Mouse (Mus musculus) lung, adult 18-20 months (tissue): Measurements from ENCODE around the gene Abcb8.

ENCODE experiments used
- DNase-seq, 2 experiments: peaks; one replicate each; pipeline ENCODE4 v3.0.0; 2022; ENCODE audit warnings: mixed read lengths in 2 of 2

Gene Abcb8

DNA sequence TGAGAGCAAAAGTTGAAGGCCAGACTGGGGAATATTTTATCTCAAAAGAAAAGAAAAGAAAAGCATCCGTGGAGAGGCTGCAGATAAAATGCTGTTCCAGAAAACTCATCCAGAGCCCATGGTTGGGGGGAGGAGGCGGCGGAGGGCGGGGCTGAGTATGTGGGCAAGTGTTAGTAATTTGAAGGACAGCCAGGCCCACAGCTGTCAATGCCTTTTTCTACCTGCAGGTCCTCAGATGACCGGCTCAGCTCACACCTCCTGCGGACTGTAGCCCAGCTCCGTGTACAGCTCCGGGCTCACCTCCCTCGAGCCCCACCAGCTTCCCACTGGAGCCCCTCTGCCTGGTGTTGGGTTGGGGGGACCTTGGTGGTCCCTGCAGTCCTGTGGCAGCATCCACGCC, 6.2 kb downstream of the Abcb8 start:
- DNase-seq: no peak

DNA sequence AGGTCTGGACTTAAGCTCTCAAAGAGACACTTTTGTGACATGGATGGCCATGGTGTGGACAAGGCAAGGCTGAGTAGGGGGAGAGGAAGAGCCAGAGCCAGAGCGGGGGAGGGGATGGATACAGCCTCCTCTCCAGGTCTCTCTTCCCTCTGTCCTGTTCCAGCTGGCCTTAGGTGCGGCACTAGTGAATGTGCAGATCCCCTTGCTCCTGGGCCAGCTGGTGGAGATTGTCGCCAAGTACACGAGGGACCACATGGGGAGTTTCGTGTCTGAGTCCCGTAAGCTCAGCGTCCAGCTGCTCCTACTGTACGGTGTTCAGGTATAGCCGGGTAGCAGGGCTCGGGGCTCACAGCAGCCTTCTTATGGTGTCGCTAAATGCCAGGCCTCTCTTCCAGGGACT, 6.9 kb downstream of the Abcb8 start:
- no peak for DNase-seq

DNA sequence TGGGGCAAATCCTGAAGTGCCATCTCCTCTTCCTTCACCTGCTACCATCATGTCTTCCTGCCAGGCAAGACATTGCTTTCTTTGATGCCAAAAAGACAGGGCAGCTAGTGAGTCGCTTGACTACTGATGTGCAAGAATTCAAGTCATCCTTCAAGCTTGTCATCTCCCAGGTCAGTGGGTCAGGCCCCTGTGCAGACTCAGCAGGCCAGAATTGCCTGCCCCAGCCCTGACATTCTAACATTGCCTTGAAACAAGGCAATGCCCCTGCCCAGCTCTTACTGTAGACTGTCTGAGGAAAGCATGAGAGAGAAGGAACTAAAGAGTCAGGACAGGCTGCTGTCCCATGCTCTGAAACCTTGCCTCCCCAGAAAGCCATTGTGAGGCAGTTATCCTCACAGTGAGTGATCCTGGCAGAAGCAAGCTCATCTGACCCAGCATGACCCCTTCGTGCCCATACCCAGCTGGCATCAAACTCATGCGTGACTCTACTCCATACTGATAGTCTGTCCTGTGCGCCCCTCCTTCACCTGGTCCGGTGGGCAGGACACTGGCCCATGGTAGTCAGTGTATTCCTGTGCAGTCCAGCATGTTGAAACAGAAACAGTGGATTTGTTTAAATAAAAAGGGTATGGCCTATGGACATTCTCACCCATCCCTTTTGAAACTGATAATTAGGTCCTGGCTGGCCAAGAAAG, 7.6 kb downstream of the Abcb8 start:
- no peak for DNase-seq

DNA sequence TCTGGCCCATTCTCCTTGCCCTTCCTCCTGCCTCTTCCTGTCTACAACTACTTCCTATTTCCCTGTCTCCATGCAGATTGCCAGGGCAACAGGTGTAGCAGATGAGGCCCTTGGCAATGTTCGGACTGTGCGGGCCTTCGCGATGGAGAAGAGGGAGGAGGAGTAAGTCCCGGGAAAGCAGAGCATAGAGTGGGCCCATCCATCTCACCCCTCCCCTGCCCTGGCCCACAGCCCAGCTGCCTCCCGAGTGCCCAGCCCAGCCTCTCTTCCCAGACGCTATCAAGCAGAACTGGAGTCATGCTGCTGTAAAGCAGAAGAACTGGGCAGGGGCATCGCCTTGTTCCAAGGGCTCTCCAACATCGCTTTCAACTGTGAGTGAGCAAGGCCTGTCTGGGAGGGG, 8.5 kb downstream of the Abcb8 start:
- DNase-seq: no peak

DNA sequence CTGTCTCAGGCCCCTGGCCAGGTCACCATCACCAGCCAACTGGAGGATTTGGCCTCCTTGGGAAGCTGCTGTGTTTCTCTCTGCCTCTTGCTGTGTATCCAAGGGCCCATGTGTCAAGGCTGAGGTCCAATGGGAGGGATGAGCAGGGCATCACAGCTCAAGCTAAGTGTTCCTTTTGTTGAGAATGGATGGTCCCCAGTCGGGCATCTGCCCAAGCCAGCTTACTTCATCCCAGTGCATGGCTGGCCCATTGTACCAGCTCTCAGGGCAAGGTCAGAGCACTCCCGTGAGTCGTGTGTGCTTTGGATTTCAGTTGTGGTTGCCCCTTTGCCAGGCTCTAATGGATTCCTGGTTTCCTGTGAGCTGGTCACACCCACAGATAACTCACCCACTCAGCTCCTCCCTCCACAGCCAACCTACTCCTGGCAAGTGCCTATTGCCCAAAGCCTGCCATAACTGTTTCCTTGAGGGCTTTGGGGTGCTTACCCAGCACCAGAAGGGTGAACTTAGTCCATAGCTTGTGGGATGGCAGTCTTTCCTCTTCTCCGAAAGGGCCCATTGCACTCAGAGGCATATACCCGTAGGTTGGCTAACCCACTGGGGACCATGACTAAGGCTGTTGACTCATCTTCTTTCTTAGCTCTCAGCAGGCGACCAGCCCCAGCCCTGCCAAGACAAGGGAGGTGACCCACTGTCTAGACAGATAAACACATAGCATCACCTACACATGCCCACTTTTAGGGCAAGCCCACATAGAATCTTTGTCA, 11.3 kb downstream of the Abcb8 start:
- DNase-seq: no peak

DNA sequence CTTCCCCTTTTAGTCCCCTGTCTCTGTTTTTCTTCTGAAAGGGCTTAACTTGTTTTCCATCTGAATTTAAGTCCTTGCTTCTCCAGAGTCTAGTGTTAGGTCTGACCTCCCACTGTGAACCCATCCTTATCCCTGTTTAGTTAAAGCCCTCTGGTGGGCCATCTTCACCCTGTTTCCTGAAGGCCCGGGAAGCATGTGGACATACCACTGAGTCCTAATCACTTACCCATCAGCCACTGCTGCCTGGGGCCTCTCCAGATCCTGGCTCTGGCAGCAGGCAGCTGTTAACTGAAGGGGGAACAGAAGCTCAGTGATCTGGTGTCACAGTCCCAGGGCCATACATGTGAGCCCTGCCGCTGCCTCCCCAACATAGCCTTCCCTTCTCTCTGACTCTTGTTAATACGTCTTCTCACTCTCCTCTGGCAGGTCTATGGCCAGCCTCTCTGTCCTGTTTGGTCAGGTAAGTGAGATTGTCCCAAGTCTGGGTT, 12.0 kb downstream of the Abcb8 start:
- DNase-seq: no peak

DNA sequence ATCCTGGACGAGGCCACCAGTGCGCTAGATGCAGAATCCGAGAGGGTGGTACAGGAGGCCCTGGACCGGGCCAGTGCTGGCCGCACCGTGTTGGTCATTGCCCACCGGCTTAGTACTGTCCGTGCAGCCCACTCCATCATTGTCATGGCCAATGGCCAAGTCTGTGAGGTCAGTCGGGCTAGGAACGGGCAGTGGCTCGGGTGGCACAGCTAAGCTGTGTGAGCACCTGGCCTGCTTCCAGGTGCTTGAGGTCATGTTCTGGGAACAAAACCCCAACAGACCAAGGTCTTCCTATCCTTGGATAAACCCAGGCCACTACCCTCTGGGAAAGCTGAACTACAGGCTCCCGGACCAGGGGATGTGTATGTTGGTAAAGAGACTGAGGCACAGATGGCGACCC, 15.2 kb downstream of the Abcb8 start:
- no peak for DNase-seq

DNA sequence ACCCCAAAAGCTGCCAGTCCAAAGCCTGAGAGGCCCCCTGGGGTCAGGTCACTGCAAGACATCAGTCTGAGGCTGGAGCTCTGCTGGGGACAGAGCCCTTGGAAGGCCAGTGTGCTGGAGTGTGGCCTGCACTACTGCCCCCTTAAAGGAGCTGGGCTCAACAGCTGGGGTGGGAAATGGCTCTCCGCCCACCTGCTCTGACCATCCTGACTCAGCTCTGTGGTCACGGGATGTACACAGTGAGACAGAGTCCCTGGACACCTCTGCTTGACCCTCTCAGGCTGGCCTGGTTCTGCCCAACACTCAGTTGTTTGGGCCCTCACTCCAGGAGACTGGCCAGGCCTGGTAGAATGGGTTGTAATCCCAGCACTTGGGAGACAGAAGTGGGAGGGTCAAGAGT, 16.0 kb downstream of the Abcb8 start:
- DNase-seq: no peak

DNA sequence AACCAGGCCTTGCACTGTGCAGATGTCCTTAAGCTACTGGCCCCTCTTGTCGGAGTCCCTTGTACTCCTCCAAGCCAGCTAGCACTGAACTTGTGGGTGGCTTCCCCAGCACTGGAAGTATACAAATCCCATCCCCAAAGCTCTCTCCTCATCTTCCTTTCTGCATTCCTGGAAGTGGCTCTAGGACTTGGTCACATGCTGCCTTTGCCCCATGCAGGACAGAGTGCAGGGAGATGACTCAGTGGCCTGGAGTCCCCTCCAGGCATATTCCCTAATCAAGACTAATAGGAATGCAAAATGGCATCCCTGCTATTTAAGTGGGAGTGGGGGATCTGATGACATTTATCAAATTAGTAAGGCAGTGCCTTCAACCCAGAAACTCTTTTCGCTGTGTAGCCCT, 18.6 kb downstream of the Abcb8 start:
- DNase-seq: no peak

DNA sequence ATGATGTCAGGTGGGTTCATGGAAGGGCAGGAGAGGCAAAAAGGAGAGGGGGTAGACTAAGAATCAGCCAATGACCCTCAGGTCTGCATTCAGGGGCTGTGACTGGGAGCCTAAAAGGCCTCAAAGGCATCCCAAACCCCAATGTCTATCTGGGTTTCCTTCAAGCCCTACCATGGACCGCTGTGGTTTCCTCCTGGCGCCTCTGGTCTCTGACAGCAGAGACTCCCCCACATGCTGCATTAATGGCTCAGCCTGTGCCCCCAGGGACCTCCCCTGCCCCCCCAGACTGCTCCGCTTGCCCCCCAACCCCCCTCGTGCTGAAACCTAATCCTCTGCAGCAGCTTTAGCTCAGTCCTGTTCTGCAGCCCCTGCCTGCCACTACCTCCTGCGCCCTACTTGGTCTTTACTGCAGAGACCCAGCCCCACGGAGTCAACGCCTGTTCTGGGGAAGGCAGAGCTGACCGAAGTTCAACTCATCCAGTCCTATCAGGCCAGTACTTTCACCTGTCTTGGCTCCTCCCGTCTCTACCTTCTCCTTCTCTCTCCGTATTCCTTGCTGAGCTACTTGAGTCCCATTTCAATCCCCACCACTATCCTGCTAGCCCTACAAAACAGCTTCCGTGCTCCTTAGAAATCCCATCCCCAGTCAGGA, 19.7 kb downstream of the Abcb8 start, which contains the start of gene Asic3:
Gene Asic3, plus strand, starts transcription at position 351 of the 652 bp plus-strand sequence.
- DNase-seq: no peak

DNA sequence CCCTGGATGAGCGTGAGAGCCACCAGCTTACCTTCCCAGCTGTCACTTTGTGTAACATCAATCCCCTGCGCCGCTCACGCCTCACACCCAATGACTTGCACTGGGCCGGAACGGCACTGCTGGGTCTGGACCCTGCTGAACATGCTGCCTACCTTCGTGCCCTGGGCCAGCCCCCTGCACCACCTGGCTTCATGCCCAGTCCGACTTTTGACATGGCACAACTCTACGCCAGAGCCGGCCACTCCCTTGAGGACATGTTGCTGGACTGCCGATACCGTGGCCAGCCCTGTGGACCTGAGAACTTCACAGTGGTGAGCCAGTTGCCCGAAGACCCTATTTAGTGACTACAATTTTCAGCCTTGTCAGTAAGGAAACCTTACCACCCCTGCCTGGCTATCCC, 20.5 kb downstream of the Abcb8 start:
- no peak for DNase-seq

DNA sequence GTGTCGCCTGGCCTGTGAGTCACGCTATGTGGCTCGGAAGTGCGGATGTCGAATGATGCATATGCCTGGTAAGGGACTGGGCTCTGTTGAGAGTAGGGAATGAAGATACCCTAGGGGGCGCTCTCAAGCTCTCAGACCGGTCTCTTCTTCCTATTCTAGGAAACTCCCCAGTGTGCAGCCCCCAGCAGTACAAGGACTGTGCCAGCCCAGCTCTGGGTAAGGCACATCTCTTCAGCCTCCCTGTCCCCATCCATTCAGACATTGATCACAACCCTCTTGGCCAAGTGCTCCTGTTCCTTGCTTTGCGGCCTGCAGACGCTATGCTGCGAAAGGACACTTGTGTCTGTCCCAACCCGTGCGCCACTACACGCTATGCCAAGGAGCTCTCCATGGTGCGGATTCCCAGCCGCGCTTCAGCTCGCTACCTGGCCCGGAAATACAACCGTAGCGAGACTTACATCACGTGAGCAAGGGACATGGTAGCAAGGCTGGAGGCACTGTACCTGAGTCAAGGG, 22.8 kb downstream of the Abcb8 start:
- DNase-seq: peak; percentile 56 to 67

DNA sequence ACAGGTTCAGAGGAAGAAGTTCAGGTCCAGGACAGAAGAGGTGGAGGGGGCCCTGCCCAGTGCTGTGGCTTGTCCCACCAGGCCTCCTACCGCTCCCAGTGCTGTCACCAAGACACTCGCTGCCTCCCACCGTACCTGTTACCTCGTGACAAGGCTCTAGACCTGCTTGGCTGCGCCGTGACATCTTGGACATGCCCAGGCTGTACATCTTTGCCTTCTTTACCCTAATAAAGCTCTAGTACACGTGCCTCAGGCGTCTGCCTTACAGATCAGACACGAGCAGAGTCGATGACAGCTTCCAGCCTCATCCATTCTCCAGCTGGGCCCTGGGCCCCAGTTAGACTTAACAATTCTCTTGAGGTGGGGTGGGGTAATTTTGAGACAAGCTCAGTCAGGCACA, 24.1 kb downstream of the Abcb8 start:
- DNase-seq: no peak

DNA sequence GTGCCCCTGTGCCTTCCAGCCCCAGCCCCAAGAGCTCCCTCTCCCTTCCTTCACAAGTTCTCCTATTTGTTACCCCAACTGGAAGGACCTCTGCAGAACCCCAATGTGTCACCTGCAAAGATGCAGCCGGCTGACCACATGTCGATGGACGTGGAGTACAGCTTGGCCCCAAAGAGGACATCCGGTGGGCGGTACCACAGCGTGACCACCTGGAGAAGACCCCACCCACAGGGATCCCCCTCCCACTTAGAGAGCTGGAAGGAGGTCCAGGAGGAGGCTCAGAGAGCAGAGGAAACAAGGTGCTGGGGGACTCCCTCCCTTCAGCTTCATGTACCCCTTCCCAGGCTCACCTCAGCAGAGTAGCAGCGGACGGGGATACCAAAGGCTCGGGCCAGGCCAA, 26.9 kb downstream of the Abcb8 start:
- no peak for DNase-seq

DNA sequence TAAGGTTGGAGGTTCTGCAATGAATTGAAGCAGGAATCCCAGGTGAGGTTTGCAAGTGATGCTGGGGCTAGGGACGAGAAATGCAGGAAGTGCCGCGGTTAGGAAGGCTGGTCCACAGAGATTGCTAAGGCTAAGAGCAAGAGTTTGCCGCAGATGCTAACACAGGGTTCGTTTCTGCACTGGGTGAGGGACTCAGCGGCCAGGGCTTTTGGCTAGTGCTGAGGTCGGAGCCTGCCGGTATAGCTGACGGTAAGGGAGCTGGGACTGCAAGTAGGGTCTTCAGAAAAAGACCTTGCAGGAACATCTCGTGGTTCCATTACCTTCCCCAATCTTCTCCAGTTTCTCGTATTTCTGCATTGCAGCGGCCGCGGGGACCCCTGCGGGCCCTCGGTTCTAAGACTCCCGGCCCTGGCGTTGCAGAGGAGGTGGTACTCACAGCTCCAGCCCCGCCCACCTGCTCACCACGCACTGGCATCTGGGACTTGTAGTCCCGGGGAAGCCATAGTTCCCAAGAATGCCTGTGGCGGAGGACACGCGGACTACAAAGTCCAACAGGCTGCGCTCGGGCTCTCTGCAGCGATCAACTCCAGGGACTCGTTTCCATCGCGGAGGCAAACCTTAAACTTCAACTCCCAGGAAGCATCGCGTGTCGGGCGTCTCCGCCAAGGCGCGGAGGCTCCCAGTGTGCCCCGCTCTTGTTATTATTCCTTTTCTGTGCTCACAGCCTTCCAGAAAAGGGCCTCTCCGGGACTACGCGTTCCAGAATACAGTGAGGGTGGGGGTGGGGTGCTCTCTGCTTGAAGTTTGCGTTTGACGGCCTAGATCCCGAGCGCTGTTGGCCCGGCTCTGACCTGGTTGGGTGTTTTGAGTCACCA, 29.9 kb downstream of the Abcb8 start, which contains the start of the genes Cdk5 and Slc4a2:
Gene Cdk5, minus strand, starts transcription at position 402 of the 875 bp plus-strand sequence.
Gene Slc4a2, plus strand, starts transcription at position 709 of the 875 bp plus-strand sequence.
- DNase-seq: peak; percentile 99

DNA sequence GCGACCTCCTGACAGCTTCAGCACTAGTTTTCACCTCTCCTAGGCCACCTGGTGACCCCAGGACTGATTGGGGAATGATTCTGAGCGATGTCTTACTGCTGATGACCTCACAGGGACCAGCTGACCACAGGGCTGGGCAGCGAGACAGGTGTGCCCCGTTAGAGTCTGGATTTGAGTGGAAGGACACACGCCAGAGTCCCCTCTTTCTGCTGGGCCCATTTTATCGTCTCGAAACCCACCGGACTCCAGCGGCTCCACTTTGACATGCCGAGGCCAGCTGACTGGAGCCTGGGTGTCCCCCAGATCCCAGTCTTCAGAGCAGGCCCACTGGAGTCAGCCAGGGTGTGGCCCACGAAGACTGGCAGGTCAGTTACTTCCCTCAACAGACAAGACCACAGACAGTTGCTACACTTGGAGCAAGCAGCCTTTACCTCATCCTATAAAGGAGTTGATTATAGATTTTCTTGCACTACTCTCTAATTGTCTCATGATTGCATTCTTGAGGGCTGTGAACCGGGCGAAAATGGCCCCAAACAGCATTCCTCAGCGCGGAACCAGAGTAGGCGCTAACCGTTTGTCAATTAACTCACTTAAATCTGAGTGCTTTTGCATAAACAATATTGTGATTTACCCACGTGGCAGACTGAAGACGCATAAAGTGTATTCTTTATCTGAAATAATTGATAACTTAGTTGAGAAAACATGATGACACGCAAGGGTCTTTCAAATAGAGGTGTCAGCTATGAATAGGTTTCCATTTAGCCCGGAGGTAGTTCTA, 30.7 kb downstream of the Abcb8 start:
- no peak for DNase-seq

DNA sequence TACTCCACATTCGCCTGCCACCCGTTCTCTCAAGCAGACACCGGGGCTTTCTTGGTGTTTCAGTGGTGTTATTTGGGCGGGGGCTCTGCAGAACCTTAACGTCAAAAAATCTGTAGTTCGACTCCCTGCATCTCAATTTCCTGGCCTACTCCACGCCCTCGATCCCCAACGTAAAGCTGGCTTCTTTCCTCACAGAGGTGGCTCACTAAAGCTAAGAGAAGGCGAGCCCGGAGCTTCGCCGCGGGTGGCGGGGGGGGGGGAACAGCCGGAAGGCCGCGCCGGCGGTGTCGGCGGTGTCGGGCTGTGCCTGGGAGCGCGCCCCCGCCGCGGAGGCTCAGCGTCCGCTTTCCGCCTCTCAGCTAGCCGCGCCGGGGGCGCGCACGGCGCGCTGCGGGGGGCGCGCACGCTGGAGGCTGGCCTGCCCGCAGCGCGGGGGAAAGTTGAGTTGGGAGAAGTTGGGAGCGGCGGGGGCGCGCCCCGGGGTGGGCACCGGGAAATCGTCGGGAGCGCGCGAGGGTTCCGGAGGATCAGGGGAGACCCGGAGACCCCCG, 31.5 kb downstream of the Abcb8 start:
- peak; percentile 82 to 88 for DNase-seq

DNA sequence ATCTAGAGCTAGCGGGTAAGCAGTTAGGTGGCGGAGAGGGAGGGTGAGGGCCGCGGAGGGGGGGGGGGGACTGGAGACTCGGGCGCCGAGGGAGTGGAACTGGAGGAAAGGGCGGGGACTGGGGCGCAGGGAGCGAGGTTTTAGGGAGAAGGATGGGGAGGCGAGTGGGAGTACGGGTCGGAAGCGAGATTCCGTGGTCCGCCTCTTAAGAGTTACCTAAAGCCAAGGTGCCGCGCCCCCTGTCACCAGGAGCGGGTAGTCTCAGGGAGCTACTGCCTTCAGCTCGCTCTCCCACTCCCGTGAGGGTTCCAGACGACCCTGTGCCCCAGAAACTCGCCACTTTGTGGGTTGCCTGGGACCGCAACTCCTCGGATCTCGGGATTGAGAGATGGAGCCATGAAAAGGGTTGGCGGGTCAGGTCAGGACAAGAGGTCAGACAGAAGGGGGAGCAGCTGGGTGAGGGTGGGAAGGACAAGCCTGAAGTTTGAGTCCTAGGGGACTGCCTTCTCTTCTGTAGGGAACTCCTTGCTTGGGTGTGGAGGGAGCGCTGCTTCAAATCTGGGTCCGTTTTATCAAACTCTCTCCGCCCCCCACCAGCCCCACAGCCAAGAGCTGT, 32.1 kb downstream of the Abcb8 start:
- peak in 1 of 2 experiments; percentile 64 for DNase-seq

DNA sequence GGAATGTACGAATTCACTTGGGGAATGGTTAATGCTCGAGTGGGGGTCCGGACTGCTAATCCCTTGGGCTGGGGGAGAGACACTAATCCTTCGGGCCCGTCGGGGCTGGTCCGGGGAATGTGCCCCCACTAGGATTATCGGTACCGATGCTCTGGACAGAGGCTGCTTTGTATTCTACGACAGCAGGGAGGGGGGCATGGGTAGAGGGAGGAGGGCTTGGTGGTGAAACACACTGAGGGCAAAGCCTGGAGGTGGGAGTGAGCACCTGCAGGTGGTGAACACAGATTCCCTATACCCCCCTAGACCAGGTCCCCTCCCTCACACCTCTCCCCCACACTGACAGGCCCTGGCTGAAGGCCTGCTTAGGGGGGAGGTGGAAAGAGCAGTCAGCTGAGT, 32.6 kb downstream of the Abcb8 start:
- peak in 1 of 2 experiments; percentile 15 for DNase-seq

DNA sequence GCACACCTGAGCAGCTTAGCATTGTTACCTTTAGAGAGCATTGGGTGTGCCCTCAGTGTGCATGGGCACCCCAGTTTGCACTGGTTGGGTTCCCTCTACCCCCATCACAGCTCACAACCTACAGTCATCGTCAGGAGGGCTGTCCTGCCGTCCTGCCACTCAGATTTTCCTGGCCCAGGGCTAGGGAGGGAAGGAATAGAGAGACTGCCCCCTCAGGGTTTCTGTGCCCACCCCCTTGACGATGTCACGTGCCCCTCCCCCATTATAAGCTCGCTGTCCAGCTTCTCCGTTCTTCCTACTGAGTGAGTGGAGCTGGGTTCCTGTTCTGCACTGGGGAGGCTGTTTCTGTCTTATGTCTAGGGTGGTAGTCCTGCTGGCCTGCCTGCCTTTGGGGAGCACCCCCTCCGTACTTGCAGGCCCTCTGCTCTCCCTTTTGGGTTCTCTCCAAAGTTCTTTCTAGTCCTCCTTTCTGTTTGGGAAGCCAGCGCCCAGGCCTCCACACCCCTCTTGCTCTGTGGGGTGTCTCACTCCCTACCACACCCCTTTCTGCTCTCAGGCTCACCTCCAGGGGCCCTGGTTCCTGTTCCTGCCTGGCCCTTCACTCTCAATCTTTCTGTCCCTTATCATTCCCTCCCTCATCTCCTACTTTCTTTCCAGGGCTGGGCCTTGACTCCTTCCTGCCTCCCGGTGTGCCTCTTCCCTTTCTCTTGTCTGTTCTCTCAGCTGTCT, 33.3 kb downstream of the Abcb8 start:
- DNase-seq: peak; percentile 14 to 22
